Mouse (Mus musculus) adrenal gland, adult 8-10 months (tissue): ENCODE data around the gene H2-Q10. TPM values are rescaled to one million over a fixed set of nuclear protein-coding genes. Genes with fewer than 3 reads are reported as not detected.
A peak's percentile ranks its signal among the peaks of the same experiment; 100 is the strongest.
"Not testable (repeated sequence)": the region's sequence is repeated elsewhere in the genome, so short reads cannot be mapped to it uniquely, and the experiment has no call there.

Source experiments
- DNase-seq: peaks from one replicate; pipeline ENCODE4 v3.0.0; 2022
- total RNA-seq, 4 experiments: library from RNA; stranded (reverse); gene quantifications; 2 replicates each; pipeline ENCODE4 v1.2.4; 2022

Gene H2-Q10
- total RNA-seq, 4 experiments from 2014 or later = 1.9 to 7.9 (median 3.7) TPM

- DNase-seq = not testable (repeated sequence)
Observed at GRCm38 (mm10) chr17:35460513-35461341, 9.2 kb upstream of the H2-Q10 start.

GRCm38 (mm10) chr17:35465651-35466050 is 4.2 kb upstream of the H2-Q10 start:
- DNase-seq = not testable (repeated sequence)

GRCm38 (mm10) chr17:35468936-35469335 is 953 bp upstream of the H2-Q10 start:
- not testable (repeated sequence) for DNase-seq

GRCm38 (mm10) chr17:35484066-35484465 is 14.2 kb downstream of the H2-Q10 start:
- no peak for DNase-seq

GRCm38 (mm10) chr17:35485702-35486101 is 15.8 kb downstream of the H2-Q10 start:
- no peak for DNase-seq

GRCm38 (mm10) chr17:35486726-35487125 is 16.8 kb downstream of the H2-Q10 start:
- DNase-seq = no peak

- no peak for DNase-seq
Observed at GRCm38 (mm10) chr17:35488041-35488440, 18.2 kb downstream of the H2-Q10 start.

GRCm38 (mm10) chr17:35490320-35490719 is 20.4 kb downstream of the H2-Q10 start:
- no peak for DNase-seq

GRCm38 (mm10) chr17:35497124-35497523 is 27.2 kb downstream of the H2-Q10 start:
- no peak for DNase-seq

- no peak for DNase-seq
Observed at GRCm38 (mm10) chr17:35502226-35502625, 32.3 kb downstream of the H2-Q10 start.

GRCm38 (mm10) chr17:35502762-35503161 is 32.9 kb downstream of the H2-Q10 start:
- no peak for DNase-seq

- DNase-seq = no peak
Observed at GRCm38 (mm10) chr17:35503849-35504248, 34.0 kb downstream of the H2-Q10 start.

GRCm38 (mm10) chr17:35504628-35505481 is 35.0 kb downstream of the H2-Q10 start:
- no peak for DNase-seq

- DNase-seq = no peak
Observed at GRCm38 (mm10) chr17:35505776-35506175, 35.9 kb downstream of the H2-Q10 start, which contains the start of gene Pou5f1. Pou5f1 (plus strand) TSS chr17:35506018.

- DNase-seq = no peak
Observed at GRCm38 (mm10) chr17:35506881-35507280, 37.0 kb downstream of the H2-Q10 start.

- no peak for DNase-seq
Observed at GRCm38 (mm10) chr17:35507556-35508260, 37.8 kb downstream of the H2-Q10 start.

- not testable (repeated sequence) for DNase-seq
Observed at GRCm38 (mm10) chr17:35508279-35508678, 38.4 kb downstream of the H2-Q10 start.

GRCm38 (mm10) chr17:35509284-35509683 is 39.4 kb downstream of the H2-Q10 start:
- DNase-seq = no peak

GRCm38 (mm10) chr17:35512916-35513626 is 43.2 kb downstream of the H2-Q10 start:
- no peak for DNase-seq

GRCm38 (mm10) chr17:35513886-35514285 is 44.0 kb downstream of the H2-Q10 start:
- DNase-seq = peak; percentile 39

- no peak for DNase-seq
Observed at GRCm38 (mm10) chr17:35514756-35515155, 44.9 kb downstream of the H2-Q10 start.
